Mouse (Mus musculus) limb, embryonic 13.5 days (tissue): ENCODE data around the gene Fam110a. TPM values are rescaled to one million over a fixed set of nuclear protein-coding genes. Genes with fewer than 3 reads are reported as not detected.

ENCODE experiments used
- ATAC-seq: fragments of 200-750 bp; cut with Nextera tagmentation; 2 replicates; pipeline ENCODE4 v1.8.0; 2017; ENCODE audit warnings: low read depth, moderate number of reproducible peaks, moderate TSS enrichment; ENCODE audit not compliant: low FRiP score
- H3K27ac ChIP-seq: fragments of 300-500 bp; sonication (generic); 2 replicates; pipeline ENCODE4 v1.5.1; 2015; ENCODE audit warnings: inconsistent platforms, mild to moderate bottlenecking, moderate library complexity
- H3K27me3 ChIP-seq: fragments of 300-500 bp; sonication (generic); 2 replicates; pipeline ENCODE4 v1.6.1; 2015; ENCODE audit warnings: mild to moderate bottlenecking, inconsistent platforms
- H3K36me3 ChIP-seq: fragments of 300-500 bp; sonication (generic); 2 replicates; pipeline ENCODE4 v1.6.1; 2015; ENCODE audit warnings: inconsistent platforms, mild to moderate bottlenecking, moderate library complexity
- H3K4me1 ChIP-seq: fragments of 300-500 bp; sonication (generic); 2 replicates; pipeline ENCODE4 v1.6.1; 2015; ENCODE audit warnings: inconsistent platforms
- H3K4me2 ChIP-seq: fragments of 300-500 bp; sonication (generic); replicated peaks from 2 replicates; pipeline ENCODE4 v1.6.1; 2015; ENCODE audit warnings: inconsistent platforms, mild to moderate bottlenecking, moderate library complexity
- H3K4me3 ChIP-seq: fragments of 300-500 bp; sonication (generic); 2 replicates; pipeline ENCODE4 v1.5.1; 2015; ENCODE audit warnings: moderate library complexity, mild to moderate bottlenecking, inconsistent platforms
- H3K9ac ChIP-seq: fragments of 300-500 bp; sonication (generic); 2 replicates; pipeline ENCODE4 v1.6.1; 2015; ENCODE audit warnings: mild to moderate bottlenecking, inconsistent platforms
- H3K9me3 ChIP-seq: fragments of 300-500 bp; sonication (generic); 2 replicates; pipeline ENCODE4 v1.6.1; 2016; ENCODE audit warnings: inconsistent platforms
- WGBS: fragments of 180-500 bp; shearing (Covaris S2); methylation state at CpG from one replicate; pipeline ENCODE4 v1.1.7; 2015; 5-methylcytosine and 5-hydroxymethylcytosine counted together
- polyA plus RNA-seq: library from polyadenylated mRNA; unstranded; fragments of >200 nt; fragmentation: Nextera tagmentation; extraction: Ambion mirVana; gene quantifications from 2 replicates; pipeline ENCODE4 v1.2.1, GENCODE M21; 2015

The Fam110a gene
- polyA plus RNA-seq, 1 experiment from 2014 or later = 25.4 TPM

DNA sequence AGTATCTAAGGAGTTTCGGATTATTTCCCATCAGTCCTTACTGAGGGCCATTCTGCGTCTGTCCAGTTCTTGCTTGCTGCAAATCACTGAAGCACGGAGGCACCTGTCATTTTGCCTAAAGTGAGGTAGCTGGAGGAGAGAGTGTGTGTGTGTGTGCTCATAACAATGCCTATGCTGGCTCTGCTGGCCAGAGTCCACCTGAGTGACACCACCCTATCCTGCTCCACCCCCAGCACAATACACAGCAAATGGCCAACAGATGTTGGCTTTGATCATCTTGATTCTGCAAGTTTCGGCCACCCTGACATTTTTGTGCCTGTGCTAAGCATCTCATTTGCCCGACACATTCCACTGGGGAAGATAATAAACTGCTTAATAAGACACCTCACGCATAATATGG, 1.5 kb downstream of the Fam110a start:
- Histone ChIP-seq H3K9ac (no peak overlapping the region), H3K4me3 (peak overlapping the region; percentile 69), H3K9me3 (no peaks in the 10 kb centered on the region), H3K4me1 (peaks cover 37% of the 10 kb centered on the region), H3K27me3 (peaks cover 18% of the 10 kb centered on the region), H3K36me3 (no peaks in the 10 kb centered on the region), H3K27ac (no peak overlapping the region), H3K4me2 (peak overlapping the region; percentile 86)
- 51% methylated on average over 6 of the region's 6 CpGs for whole genome bisulfite sequencing
- no peak for ATAC-seq

DNA sequence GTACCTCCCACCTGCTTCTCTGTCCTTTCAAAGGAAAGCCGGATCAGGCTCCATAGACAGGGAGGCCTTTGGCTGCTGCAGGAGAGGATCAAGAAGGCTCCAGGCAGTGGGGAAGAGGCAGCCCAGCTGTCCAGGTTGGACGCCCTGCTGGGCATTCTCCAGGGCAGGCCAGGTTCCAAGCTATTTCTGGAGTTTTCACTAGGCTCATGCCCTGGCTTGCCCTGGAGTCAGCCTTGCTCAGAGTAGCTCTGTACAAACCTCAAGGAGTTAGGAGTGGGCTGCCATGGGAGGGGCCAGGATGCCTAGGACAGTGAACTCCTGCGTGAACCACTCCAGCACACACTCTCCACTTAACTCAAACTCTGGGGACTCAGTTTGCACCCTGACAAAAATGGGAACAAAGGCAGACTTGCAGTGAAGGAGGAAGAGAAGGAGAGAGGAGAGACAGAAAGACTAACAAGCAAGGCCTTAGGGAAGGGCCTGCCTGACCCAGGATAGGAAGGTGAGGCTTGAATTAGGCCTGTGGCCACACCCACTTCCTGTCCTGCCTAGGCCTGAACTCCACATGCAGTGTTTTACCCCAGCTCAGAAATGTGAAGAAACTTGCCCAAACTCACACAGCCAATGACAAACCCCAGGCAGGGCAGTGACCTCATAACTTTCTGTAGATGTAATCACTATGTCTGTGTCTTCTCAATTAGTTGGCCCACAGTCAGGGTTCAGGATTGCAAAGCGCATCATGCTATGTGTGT, 2.2 kb downstream of the Fam110a start:
- Histone ChIP-seq H3K27me3 (peaks cover 24% of the 10 kb centered on the region), H3K9me3 (no peaks in the 10 kb centered on the region), H3K27ac (no peak overlapping the region), H3K4me2 (peak overlapping the region; percentile 86; the same call in 1 of the 2 replicates), H3K4me1 (peaks cover 38% of the 10 kb centered on the region), H3K4me3 (no peak overlapping the region), H3K9ac (no peak overlapping the region), H3K36me3 (no peaks in the 10 kb centered on the region)
- no peak for ATAC-seq
- WGBS = 82% methylated on average over 4 of the region's 4 CpGs

DNA sequence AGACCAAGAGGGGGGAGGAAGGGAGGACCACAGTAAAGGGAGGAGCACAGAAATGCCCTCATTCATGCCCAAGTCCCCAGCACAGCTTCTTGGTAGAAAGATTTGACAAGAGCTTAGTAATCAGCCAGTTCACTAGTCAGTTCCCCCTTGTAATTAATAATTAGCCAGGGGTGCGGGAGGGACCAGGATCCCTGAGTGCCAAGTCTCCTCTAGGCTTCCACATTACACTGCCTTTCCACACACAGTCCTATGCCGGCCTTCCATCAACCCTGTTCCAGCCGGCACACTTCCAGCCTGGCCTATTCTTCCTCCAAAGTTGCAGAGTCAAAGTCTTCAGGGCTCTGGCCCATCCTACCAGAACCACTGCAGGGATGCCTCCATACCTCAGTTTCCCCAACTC, 4.0 kb downstream of the Fam110a start:
- Histone ChIP-seq H3K4me1 (peaks cover 45% of the 10 kb centered on the region), H3K27ac (no peak overlapping the region), H3K4me3 (no peak overlapping the region), H3K9ac (no peak overlapping the region), H3K27me3 (peaks cover 30% of the 10 kb centered on the region), H3K4me2 (no peak overlapping the region), H3K9me3 (no peaks in the 10 kb centered on the region), H3K36me3 (no peaks in the 10 kb centered on the region)
- 92% methylated on average over 3 of the region's 3 CpGs for WGBS
- ATAC-seq = no peak

DNA sequence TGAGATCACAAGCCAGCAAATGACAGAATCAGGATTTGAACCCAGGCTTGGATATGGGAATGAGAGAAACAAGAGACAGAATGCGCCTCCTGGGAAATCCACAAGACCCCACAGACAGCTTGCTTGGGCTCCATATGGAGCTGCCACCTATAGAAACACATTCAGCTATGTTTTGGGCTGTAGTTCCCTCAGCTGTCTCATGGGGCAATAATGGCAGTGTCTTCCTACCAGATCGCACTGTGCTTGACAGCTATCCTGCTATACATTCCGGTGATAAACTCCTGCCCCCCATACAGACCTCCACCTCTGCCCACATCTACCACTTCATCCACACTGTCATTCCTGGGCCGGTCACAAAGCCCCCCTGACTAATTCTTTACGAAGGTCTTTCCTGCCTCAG, 4.7 kb downstream of the Fam110a start:
- Histone ChIP-seq H3K4me1 (peaks cover 47% of the 10 kb centered on the region), H3K9me3 (no peaks in the 10 kb centered on the region), H3K27me3 (peaks cover 30% of the 10 kb centered on the region), H3K27ac (no peak overlapping the region), H3K36me3 (peaks cover 2% of the 10 kb centered on the region), H3K4me2 (no peak overlapping the region), H3K4me3 (no peak overlapping the region), H3K9ac (no peak overlapping the region)
- no peak for ATAC-seq
- 91% methylated on average over 5 of the region's 5 CpGs for WGBS

DNA sequence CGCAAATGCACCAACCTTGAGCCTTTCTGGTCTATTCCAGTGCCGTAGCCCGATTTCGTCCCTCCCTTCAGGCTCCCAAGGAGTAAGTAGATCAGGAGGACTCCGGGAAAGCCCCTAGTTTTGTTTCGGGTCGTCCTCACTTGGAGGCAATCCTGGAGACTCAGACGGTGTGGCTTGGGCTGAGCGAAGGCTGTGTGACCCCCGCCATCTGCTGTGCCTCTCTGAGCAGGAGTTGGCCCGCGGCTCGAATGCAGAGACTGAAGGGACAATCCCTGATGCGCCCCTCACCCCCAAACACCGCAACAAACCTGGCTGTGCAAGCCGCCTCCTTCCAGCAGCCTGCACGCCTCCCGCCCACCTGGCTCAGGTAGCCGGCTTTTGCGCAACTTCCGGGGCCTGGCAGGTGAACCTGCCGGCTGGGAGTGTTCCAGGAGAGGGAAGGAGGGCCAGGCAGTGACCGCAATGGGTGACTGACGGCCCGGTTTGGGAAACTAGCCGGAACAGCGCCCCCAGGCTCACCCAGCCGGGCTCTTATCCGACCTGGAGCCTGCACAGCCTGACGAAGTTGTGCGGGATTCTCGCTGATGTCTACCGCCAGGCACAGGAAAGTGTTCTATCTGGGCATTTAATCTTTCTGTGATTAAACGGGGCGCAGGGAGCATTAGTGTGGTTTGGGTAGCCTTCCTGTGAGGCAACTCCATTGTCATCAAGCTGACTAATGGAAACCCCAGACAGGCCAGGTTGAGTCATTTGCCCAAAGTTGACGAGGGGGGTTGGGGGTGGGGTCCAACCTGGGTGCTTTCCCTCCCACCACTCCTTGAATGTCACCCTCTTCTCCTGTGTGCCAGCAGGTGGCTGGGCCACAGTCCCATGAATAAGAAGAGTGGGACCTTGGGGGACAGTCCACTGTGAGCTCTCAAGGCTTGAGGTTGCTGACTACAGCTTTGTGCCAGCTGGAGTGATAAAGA, 6.1 kb downstream of the Fam110a start:
- Histone ChIP-seq H3K9me3 (no peaks in the 10 kb centered on the region), H3K27me3 (peaks cover 30% of the 10 kb centered on the region), H3K4me2 (peak overlapping the region; percentile 51), H3K36me3 (peaks cover 16% of the 10 kb centered on the region), H3K9ac (peak overlapping the region; percentile 25), H3K27ac (no peak overlapping the region), H3K4me3 (peak overlapping the region; percentile 29), H3K4me1 (peaks cover 49% of the 10 kb centered on the region)
- no peak for ATAC-seq
- WGBS = 15% methylated on average over 36 of the region's 36 CpGs

DNA sequence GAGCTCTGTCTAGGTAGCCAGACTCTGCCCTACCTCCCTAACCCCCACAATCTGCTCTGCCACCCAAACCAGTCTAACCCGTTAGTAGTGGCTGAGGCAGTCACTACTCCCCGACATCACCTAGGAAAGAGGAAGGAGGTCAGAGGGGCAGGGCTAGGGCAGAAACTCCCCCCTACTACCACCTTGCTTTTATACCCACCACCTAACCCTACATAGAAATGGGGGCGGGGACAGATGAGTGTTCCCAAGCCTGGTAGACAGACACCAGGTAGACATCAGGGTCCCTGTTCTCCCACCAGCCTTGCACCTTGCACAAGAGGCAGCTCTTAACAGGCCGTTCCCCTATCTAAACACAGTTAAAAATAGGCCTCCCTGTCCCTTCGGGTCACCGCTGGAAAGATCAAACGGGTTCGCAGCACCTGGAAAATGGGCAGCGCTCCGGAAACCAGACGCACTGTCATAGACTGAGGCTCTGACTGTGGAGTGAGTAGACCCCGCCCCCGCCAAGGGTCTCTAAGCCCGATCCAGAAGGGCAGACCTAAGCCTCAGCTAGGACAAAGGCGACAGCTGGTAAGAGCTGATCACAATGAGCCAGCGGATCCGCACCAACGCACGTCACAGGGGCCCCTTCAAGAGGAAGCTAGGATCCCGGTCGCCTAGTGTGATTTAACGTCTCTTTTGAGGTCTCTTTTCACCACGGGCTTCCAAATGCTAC, 7.0 kb downstream of the Fam110a start:
- H3K4me3 ChIP-seq = peak overlapping the region; percentile 29
- H3K4me2 ChIP-seq = peak overlapping the region; percentile 51
- no peak; the same call in 1 of the 2 replicates for ATAC-seq
- peaks cover 20% of the 10 kb centered on the region for H3K36me3 ChIP-seq
- 23% methylated on average over 23 of the region's 23 CpGs for WGBS
- peaks cover 44% of the 10 kb centered on the region for H3K4me1 ChIP-seq
- no peaks in the 10 kb centered on the region for H3K9me3 ChIP-seq
- H3K9ac ChIP-seq = peak overlapping the region; percentile 25; the same call in 1 of the 2 replicates
- H3K27me3 ChIP-seq = peaks cover 30% of the 10 kb centered on the region
- no peak overlapping the region for H3K27ac ChIP-seq

DNA sequence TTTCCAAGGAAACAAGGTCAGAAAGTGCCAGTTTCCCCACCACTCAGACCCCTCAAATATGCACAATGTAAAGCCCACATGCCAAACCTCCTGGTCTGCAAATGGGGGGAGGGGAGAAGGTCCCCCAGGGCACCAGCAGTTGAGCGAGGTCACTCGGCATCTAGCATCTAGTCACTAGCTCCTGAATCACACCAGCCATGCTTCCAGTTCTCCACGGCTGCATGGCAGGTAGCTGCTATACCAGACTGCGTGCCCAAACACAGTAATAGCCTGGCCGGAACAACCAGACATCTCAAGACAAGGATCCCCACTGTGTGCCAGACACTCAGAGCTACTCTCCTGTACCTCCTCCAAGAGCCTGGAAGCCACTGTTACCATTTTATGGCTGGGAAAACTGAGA, 8.3 kb downstream of the Fam110a start:
- Histone ChIP-seq H3K36me3 (peaks cover 20% of the 10 kb centered on the region), H3K27me3 (peaks cover 30% of the 10 kb centered on the region), H3K4me3 (no peak overlapping the region), H3K27ac (no peak overlapping the region), H3K4me1 (peaks cover 51% of the 10 kb centered on the region), H3K9me3 (no peaks in the 10 kb centered on the region), H3K9ac (no peak overlapping the region), H3K4me2 (no peak overlapping the region)
- 85% methylated on average over 5 of the region's 5 CpGs for WGBS
- no peak for ATAC-seq

DNA sequence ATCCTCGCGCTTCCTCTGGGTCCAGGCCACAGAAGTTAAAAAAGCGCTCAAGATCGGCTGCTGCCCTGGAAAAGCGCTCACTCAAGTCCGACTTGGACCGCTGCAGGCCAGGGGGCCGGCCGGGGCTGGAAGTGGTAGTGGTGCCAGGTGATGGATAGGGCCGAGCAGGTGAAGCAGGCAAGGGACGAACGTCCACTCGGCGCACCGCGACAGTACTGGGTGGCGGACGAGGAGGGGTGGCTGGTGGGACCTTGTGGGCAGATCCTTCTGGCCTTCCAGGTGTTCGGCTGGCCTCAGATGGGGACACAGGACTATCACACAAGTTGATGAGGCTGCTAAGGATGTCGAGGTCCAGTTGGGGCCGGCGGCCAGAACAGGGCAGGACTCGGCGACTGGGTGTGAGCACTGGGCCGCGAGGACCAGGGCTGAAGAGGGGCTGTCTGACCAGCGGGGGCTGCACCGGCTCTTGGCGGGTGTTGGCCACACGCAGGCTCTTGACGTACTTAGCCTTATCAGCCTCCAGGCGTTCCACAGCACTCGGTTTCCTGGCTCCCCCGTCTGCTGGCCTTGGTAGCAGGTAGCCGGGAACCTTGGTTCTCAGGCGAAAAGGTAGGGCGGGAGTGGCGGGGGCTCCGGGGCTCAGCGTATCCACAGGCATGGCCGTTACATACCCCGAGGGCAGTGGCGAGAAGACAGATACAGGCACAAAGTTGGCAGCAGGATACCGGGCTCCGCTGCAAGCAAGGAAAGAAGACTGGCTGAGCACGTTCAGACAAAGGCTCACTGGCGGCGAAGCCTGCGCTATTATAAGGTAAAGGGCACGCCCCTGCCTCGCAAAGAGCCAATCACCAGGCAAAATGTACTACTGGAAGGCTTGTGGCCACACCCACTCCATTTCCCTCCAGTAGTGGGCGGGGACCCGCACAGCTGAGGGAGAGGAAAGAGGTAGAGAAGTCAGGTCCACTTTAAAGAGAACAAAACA, 9.5 kb downstream of the Fam110a start:
- peak overlapping the region; percentile 28; the same call in 1 of the 2 replicates for H3K27ac ChIP-seq
- WGBS = 48% methylated on average over 53 of the region's 53 CpGs
- peak; percentile 92 for ATAC-seq

DNA sequence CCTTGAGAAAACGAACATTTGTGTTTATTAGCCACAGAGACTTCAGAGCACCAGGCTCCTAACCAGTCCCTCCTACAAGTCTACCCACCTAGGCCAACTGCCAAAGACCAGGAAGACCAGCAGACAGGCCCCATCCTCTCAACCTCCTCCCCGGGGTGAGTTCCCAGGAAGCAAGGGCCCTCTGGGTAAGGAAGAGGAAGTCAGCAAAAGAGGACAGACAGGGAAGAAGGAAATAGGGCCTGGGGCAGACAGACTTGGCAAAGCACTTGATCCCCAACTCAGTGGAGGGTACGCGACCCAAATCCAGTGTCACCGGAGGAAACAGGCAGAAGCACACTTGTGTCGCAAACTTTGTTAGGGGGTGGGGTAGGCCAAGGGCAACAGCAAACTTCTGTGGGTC, 10.6 kb downstream of the Fam110a start:
- Histone ChIP-seq H3K36me3 (peaks cover 20% of the 10 kb centered on the region), H3K4me2 (peak overlapping the region; percentile 70; the same call in 1 of the 2 replicates), H3K27me3 (peaks cover 22% of the 10 kb centered on the region), H3K9ac (no peak overlapping the region), H3K27ac (no peak overlapping the region), H3K4me1 (peaks cover 55% of the 10 kb centered on the region), H3K9me3 (no peaks in the 10 kb centered on the region), H3K4me3 (no peak overlapping the region)
- 92% methylated on average over 6 of the region's 6 CpGs for WGBS
- no peak for ATAC-seq

More for the DNA sequence above, 9.5 kb downstream of the Fam110a start:
- Histone ChIP-seq H3K4me3 (peak overlapping the region; percentile 41), H3K36me3 (peaks cover 20% of the 10 kb centered on the region), H3K27me3 (peaks cover 30% of the 10 kb centered on the region), H3K9ac (peak overlapping the region; percentile 65), H3K9me3 (no peaks in the 10 kb centered on the region), H3K4me2 (peak overlapping the region; percentile 70), H3K4me1 (peaks cover 51% of the 10 kb centered on the region)

DNA sequence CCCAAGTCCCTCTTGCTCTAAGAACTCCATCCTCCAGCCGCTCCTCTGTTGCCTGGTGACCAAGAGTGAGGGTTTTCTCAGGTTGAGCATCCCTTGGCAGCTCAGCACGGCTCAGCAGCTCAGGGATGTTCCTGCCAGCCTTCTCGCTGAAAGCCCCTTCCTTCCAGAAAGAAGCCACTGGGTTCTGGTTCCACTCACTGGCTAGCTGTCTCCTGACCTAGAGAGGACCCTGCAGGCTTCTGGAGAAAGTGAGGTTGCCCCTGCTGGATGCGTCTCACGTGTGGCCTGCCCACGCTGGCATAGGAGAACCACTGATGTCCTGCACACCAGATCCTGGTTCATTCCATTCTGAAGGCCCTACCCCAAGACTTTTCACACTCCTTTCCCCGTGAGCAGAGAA, 11.0 kb downstream of the Fam110a start:
- Histone ChIP-seq H3K9ac (no peak overlapping the region), H3K27ac (no peak overlapping the region), H3K4me2 (no peak overlapping the region), H3K4me1 (peaks cover 55% of the 10 kb centered on the region), H3K27me3 (peaks cover 17% of the 10 kb centered on the region), H3K9me3 (no peaks in the 10 kb centered on the region), H3K36me3 (peaks cover 20% of the 10 kb centered on the region), H3K4me3 (no peak overlapping the region)
- no peak for ATAC-seq
- WGBS = 91% methylated on average over 7 of the region's 7 CpGs

DNA sequence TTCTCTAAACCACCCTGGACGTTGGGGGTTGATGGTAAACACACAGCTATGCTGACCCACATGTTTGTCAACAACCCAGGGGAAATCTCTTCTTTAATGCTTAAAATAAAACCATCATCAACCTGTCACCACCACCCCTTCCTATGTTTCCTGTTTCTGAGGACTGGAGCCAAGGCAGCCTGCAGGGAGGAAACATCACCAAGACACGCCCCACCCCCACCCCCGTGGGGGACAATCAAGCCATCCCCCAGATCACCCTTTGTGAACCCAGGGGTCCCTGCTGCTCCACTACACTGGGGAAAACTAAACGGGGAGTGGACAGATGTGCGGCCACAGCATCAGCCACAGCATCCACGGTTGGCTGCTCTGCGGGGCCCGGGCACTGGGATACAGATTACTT, 11.6 kb downstream of the Fam110a start:
- no peak overlapping the region for H3K27ac ChIP-seq
- H3K27me3 ChIP-seq = peaks cover 12% of the 10 kb centered on the region
- no peaks in the 10 kb centered on the region for H3K9me3 ChIP-seq
- no peak overlapping the region for H3K4me3 ChIP-seq
- no peak overlapping the region for H3K9ac ChIP-seq
- 77% methylated on average over 8 of the region's 8 CpGs for WGBS
- H3K36me3 ChIP-seq = peaks cover 20% of the 10 kb centered on the region
- no peak for ATAC-seq
- H3K4me1 ChIP-seq = peaks cover 55% of the 10 kb centered on the region
- H3K4me2 ChIP-seq = no peak overlapping the region
